Mouse (Mus musculus): ENCODE results near the gene Adgrb3. TPM values are rescaled to one million over a fixed set of nuclear protein-coding genes. Genes with fewer than 3 reads are reported as not detected.

The Adgrb3 gene
- polyA plus RNA-seq, 1 experiment = not detected

DNA sequence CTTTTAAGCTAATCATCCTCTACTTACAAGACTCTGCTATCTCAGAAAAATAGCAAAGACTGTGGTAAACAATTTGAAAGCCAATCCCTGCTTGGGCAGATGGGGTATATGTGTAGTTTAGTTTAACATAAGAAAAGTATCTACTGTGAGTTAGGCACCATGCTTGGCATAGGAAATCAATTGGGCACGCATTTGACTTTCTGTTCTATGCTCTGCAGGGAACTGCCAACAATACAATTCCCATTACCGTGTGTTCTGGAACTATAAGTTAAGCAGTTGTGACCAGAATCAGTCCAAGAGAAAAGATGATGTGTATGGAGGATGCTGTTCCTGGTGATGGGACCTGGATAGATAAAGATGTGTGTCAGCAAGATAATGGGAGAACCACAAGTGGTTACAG, 517.2 kb downstream of the Adgrb3 start:
- no peak overlapping the region for H3K4me3 ChIP-seq (replicated peaks)
- no peaks in the 10 kb centered on the region for H3K27me3 ChIP-seq (ENCODE audit: control insufficient read depth)
- H3K36me3 ChIP-seq (ENCODE audit: control insufficient read depth) = no peaks in the 10 kb centered on the region
- TF ChIP-seq TAL1 (IDR thresholded peaks at IDR 0.05; ENCODE audit: low read length) = no peak
- no peaks in the 10 kb centered on the region for H3K9me3 ChIP-seq (ENCODE audit: control insufficient read depth, low read length)
- H3K4me1 ChIP-seq (ENCODE audit: control insufficient read depth) = no peaks in the 10 kb centered on the region

DNA sequence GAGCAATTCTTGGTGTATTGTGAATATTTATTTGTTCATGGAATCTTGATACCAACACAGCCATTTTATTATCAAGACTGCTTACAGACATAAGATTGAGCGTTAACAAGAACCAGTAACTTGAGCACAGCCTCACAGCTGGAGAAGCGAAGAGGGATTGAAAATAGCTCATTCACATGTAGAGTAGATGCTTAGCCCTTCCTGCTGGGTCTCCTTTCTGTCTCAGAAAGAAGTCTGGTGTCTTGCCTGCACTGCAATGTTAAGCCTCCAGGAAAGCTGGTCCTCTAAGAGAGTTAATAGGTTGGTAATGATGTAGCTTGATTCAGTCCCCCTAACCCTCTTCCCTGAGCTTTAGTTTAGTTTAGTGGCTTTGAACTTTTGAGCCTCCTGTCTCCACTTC, 519.4 kb downstream of the Adgrb3 start:
- Histone ChIP-seq H3K4me3 (replicated peaks) (no peak overlapping the region), H3K4me1 (ENCODE audit: control insufficient read depth) (no peaks in the 10 kb centered on the region), H3K36me3 (ENCODE audit: control insufficient read depth) (no peaks in the 10 kb centered on the region), H3K9me3 (ENCODE audit: control insufficient read depth, low read length) (no peaks in the 10 kb centered on the region), H3K27me3 (ENCODE audit: control insufficient read depth) (no peaks in the 10 kb centered on the region)
- no peak for TF ChIP-seq GATA1 (IDR thresholded peaks at IDR 0.05; ENCODE audit: low read length)
- no peak for TF ChIP-seq TAL1 (IDR thresholded peaks at IDR 0.05; ENCODE audit: low read length)

DNA sequence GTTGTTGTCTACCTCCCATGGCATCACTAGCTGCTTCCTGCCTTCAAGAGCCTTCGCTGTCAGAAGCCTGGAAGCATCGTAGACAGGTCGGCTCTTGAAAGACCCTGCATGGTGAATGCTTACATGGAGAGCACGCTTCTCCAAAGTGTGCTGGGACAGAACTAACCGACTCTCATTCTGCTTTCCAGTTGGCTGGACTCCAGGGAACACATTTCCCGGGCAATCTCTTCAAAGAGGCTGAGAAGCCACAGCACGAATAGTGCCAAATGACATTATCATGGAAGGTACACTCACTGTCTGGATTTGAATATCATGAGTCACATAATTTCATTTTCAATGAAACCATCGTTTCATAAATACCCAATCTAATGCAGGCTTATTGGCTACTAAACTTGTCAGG, 548.0 kb downstream of the Adgrb3 start:
- Histone ChIP-seq H3K27me3 (ENCODE audit: control insufficient read depth) (no peaks in the 10 kb centered on the region), H3K9me3 (ENCODE audit: control insufficient read depth, low read length) (peaks cover 5% of the 10 kb centered on the region; the same call in 1 of the 2 replicates)
- TF ChIP-seq TAL1 (IDR thresholded peaks at IDR 0.05; ENCODE audit: low read length) (no peak), GATA1 (IDR thresholded peaks at IDR 0.05; ENCODE audit: low read length) (no peak)

DNA sequence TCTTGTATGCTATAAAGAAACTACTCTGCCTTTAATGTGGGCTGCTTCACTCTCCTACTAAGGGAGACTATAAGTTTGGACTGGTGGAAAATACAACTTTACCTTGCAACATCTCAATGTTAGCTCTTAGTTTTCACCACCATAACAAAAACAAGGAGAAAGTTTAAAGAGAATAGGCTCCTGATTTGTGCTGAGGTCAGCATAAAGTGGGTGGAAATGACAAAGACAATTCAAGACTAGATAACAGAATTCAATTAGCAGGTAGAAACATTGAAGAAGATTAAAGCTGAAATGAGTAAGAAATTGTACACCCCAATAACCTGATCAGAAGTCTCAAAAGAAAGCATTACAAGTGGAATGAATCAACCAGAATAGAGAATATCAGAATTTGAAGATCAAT, 578.9 kb downstream of the Adgrb3 start:
- no peaks in the 10 kb centered on the region for H3K27me3 ChIP-seq (ENCODE audit: control insufficient read depth)
- no peaks in the 10 kb centered on the region for H3K36me3 ChIP-seq (ENCODE audit: control insufficient read depth)
- no peak for TF ChIP-seq GATA1 (IDR thresholded peaks at IDR 0.05; ENCODE audit: low read length)
- TF ChIP-seq TAL1 (IDR thresholded peaks at IDR 0.05; ENCODE audit: low read length) = no peak
- H3K9me3 ChIP-seq (ENCODE audit: control insufficient read depth, low read length) = no peaks in the 10 kb centered on the region
- H3K4me1 ChIP-seq (ENCODE audit: control insufficient read depth) = no peaks in the 10 kb centered on the region
- no peak overlapping the region for H3K4me3 ChIP-seq (replicated peaks)

More for the DNA sequence above, 548.0 kb downstream of the Adgrb3 start:
- no peaks in the 10 kb centered on the region for H3K36me3 ChIP-seq (ENCODE audit: control insufficient read depth)
- no peaks in the 10 kb centered on the region for H3K4me1 ChIP-seq (ENCODE audit: control insufficient read depth)
- no peak overlapping the region for H3K4me3 ChIP-seq (replicated peaks)

DNA sequence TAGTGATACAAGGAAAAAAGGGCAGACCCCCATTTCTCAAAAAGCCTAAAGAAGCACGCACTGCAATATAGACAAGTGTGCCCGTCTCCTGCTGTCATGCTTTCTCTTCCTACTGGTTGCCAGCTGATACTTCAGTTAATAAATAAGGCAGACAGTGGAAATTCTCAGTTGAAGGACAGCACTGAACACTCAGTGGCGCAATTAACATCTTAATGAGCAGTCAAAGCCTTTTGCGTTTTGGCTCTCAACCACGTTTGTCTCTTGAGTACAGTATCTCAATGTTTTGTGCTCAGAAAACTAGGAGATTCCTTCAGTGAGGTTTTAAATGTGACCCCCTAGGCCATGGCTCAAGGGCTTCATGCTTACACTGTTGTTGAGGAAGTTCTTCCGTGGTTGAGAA, 587.1 kb downstream of the Adgrb3 start:
- H3K27me3 ChIP-seq (ENCODE audit: control insufficient read depth) = no peaks in the 10 kb centered on the region
- H3K4me1 ChIP-seq (ENCODE audit: control insufficient read depth) = no peaks in the 10 kb centered on the region
- no peak overlapping the region for H3K4me3 ChIP-seq (replicated peaks)
- no peaks in the 10 kb centered on the region; the same call in 1 of the 2 replicates for H3K9me3 ChIP-seq (ENCODE audit: control insufficient read depth, low read length)
- no peaks in the 10 kb centered on the region for H3K36me3 ChIP-seq (ENCODE audit: control insufficient read depth)
- TF ChIP-seq TAL1 (IDR thresholded peaks at IDR 0.05; ENCODE audit: low read length) (no peak), GATA1 (IDR thresholded peaks at IDR 0.05; ENCODE audit: low read length) (no peak)

DNA sequence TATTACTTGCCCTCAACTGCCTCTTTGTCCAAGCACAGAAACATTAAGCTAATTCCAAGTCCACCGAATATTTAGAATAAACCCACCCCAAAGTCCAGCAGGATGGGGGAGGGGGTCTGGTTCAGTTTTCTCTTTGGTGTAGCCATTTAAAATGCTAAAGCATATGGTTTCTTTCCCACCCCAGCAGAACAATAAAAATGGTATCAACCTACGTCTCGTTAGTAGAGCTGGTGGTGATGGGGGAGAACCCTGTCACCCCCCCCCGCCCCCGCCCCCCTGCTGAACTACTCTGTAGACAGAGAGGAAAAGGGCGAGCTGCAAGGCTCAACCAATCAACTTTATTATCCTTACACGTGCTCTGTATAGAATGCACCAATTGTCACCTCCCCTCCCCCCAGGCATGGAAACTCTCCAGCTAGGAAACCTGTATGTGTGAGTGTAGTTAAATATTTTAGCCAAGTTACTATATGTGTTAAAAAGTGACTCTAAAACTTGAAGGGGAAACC, 600.2 kb downstream of the Adgrb3 start:
- TF ChIP-seq TAL1 (IDR thresholded peaks at IDR 0.05; ENCODE audit: low read length) = no peak
- TF ChIP-seq GATA1 (IDR thresholded peaks at IDR 0.05; ENCODE audit: low read length) = no peak
- Histone ChIP-seq H3K4me1 (ENCODE audit: control insufficient read depth) (no peaks in the 10 kb centered on the region), H3K36me3 (ENCODE audit: control insufficient read depth) (no peaks in the 10 kb centered on the region), H3K9me3 (ENCODE audit: control insufficient read depth, low read length) (peaks cover 5% of the 10 kb centered on the region), H3K4me3 (replicated peaks) (no peak overlapping the region), H3K27me3 (ENCODE audit: control insufficient read depth) (no peaks in the 10 kb centered on the region)

DNA sequence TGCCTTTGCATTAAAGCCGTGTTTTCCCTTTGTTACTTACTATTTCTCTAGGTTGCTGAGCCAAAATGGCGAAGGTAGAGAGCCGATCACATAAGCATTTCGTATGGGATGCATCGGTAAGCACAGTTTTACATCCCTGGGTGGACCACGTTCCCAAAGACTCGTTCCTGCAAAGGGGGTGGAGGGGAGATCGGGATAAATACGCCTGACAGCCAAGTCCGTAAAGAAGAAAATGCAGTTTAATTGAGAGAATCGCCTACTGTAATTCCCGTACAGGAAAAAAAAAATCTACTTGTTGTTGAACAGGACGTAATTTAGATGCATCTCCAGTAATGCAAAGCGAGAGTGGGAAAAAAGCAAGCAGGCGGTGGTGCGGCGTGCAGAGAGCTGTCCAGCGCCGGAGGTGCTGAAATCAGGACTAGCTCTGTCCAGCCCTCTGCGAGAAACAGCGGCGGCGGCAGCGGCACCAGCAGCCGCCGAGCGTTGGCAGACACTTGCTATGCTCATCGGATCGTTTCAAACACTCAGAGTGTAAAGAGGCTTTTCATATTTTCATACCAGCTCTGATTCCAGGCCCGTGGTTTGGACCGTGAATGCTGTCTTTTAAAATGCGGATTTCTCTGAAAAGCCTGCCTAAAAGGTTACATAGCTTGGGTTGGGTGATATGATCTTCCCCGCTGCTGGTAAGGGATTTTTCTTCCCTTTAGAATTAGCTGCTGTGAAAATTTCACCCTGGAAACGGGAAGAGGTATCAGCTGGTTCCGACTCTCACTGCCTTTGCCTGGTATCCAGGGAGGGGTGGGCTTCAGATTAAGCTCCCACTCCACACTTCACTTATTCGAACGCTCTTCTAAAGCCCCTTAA, 600.9 kb downstream of the Adgrb3 start:
- Histone ChIP-seq H3K9me3 (ENCODE audit: control insufficient read depth, low read length) (no peaks in the 10 kb centered on the region), H3K36me3 (ENCODE audit: control insufficient read depth) (no peaks in the 10 kb centered on the region), H3K4me3 (replicated peaks) (no peak overlapping the region), H3K4me1 (ENCODE audit: control insufficient read depth) (no peaks in the 10 kb centered on the region), H3K27me3 (ENCODE audit: control insufficient read depth) (no peaks in the 10 kb centered on the region)
- TF ChIP-seq TAL1 (IDR thresholded peaks at IDR 0.05; ENCODE audit: low read length) (no peak), GATA1 (IDR thresholded peaks at IDR 0.05; ENCODE audit: low read length) (no peak)

DNA sequence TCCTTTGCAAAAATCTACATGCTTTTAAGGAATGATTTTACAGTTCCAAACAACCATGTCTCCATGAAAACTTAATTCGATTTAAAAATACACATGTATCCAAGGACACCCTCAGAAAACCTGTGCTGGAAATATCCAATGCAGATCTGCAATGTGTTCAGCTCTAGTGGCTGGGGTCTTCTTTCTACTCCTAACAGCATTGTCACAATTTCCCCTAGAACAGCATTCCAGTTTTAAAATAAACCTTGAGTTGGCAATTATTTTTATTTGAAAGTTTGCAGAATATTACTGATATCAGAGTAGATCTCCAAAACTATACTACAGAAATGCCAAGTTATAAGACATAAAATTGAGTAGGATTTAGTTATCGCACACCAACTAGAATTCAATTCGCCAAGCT, 601.6 kb downstream of the Adgrb3 start:
- no peak for TF ChIP-seq GATA1 (IDR thresholded peaks at IDR 0.05; ENCODE audit: low read length)
- TF ChIP-seq TAL1 (IDR thresholded peaks at IDR 0.05; ENCODE audit: low read length) = no peak
- H3K9me3 ChIP-seq (ENCODE audit: control insufficient read depth, low read length) = no peaks in the 10 kb centered on the region
- no peak overlapping the region for H3K4me3 ChIP-seq (replicated peaks)
- no peaks in the 10 kb centered on the region for H3K4me1 ChIP-seq (ENCODE audit: control insufficient read depth)
- H3K27me3 ChIP-seq (ENCODE audit: control insufficient read depth) = no peaks in the 10 kb centered on the region
- H3K36me3 ChIP-seq (ENCODE audit: control insufficient read depth) = no peaks in the 10 kb centered on the region

DNA sequence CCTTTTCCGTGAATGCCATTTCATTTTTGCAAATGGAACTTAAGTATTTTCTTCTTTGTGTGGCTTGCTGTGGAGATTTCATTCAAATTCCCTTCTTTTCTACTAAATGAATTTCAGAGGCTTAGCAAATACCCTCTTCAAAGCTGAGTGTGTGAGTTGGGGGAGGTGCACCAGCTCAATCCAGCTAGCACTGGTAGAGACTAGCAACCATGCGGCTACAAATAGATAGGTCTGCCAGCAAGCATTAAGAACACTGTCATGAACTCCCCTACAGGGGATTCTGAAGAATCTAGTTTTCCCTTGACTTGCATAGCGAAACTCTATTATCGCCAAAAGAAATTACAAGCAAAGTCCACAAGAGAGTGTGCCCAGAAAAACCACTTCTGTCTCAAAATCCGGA, 624.9 kb downstream of the Adgrb3 start:
- H3K4me1 ChIP-seq (ENCODE audit: control insufficient read depth) = no peaks in the 10 kb centered on the region
- H3K4me3 ChIP-seq (replicated peaks) = no peak overlapping the region
- TF ChIP-seq TAL1 (IDR thresholded peaks at IDR 0.05; ENCODE audit: low read length) (no peak), GATA1 (IDR thresholded peaks at IDR 0.05; ENCODE audit: low read length) (no peak)
- H3K9me3 ChIP-seq (ENCODE audit: control insufficient read depth, low read length) = peaks cover 2% of the 10 kb centered on the region; the same call in 1 of the 2 replicates
- no peaks in the 10 kb centered on the region for H3K36me3 ChIP-seq (ENCODE audit: control insufficient read depth)
- no peaks in the 10 kb centered on the region for H3K27me3 ChIP-seq (ENCODE audit: control insufficient read depth)

Measured in erythroblast, embryonic 14.5 days (primary cell).